Mouse (Mus musculus) liver, postnatal 0 days (tissue): Measurements from ENCODE around the gene Nhp2.

Source experiments
- CTCF ChIP-seq: sonication (generic); IDR thresholded peaks from 2 replicates; pipeline ENCODE4 v1.5.1; 2016; ENCODE audit warnings: antibody characterized with exemption, low read depth
- EP300 ChIP-seq: IDR thresholded peaks from 2 replicates; pipeline ENCODE4 v1.6.1; 2016; ENCODE audit warnings: antibody characterized with exemption, low read depth, mild to moderate bottlenecking

- no peak for TF ChIP-seq CTCF
- no peak for TF ChIP-seq EP300
These were observed 29.0 kb downstream of the Nhp2 start for GRCm38 (mm10) chr11:51648566-51648965.
